Mouse (Mus musculus): ENCODE measurements around the gene Zscan4f. TPM values are rescaled to one million over a fixed set of nuclear protein-coding genes. Genes with fewer than 3 reads are reported as not detected.

The Zscan4f gene
- total RNA-seq (2023), result not detected in 4 replicates

DNA sequence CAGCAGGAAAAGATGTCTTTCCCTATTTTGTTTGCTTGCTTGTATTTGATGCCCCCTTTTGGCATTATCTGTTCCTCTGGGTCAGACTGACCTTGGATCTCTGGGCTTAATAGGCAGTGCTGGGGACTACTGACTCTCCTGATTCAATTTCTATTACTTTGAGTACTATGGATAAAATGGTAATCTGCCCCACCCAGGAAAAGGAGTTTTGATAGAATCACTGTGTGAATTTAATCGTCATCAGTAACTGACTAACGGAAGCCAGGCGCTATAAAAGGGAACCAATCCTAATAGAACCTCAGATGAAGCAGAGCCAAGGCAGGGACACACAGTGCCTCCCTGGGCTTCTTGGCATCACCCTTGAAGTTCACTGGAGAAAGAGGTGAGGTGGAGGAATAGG, at the start of gene Zscan4f:
Gene Zscan4f (plus strand): TSS at position 301 of the 400 bp plus-strand sequence.

Other genes with a start within 250 kb of the Zscan4f start
- gene Zscan4d, start 231.8 kb upstream of the Zscan4f start, total RNA-seq (2023), result not detected in 4 replicates
- not detected in 4 replicates for gene Zscan4e, start 87.2 kb upstream of the Zscan4f start, total RNA-seq (2023)
- not detected in 4 replicates for gene Zscan4-ps2, start 116.4 kb downstream of the Zscan4f start, total RNA-seq (2023)
- not detected in 4 replicates for gene Zscan4-ps3, start 211.4 kb downstream of the Zscan4f start, total RNA-seq (2023)

Data from B cell, adult 62 days (primary cell).